Mouse (Mus musculus): ENCODE results near the gene Ptpn14. TPM values are rescaled to one million over a fixed set of nuclear protein-coding genes. Genes with fewer than 3 reads are reported as not detected.
"Not testable (repeated sequence)": the region's sequence is repeated elsewhere in the genome, so short reads cannot be mapped to it uniquely, and the experiment has no call there.

The Ptpn14 gene
- total RNA-seq (2021): 10 to 100 TPM; 11.2 to 11.9 TPM
- long read RNA-seq, full-length matches to known transcripts: 1 of 2 reads
- long read RNA-seq, partial matches to known transcripts: 0 of 2 reads
- long read RNA-seq, other reads (novel, unspliced or antisense): 1 of 2 reads

GRCm38 (mm10) chr1:189727884-189728783, at the start of gene Ptpn14:
Gene Ptpn14, plus strand, starts transcription at chr1:189728268.
- peak in 1 of 2 experiments; percentile 26 for DNase-seq (ENCODE audit: low spot score in 2 of 2)

- DNase-seq (ENCODE audit: low spot score in 2 of 2): peak in 1 of 2 experiments; percentile 34
Observed at GRCm38 (mm10) chr1:189679555-189679954, 48.5 kb upstream of the Ptpn14 start.

- DNase-seq (ENCODE audit: low spot score in 2 of 2): no peak
Observed at GRCm38 (mm10) chr1:189684786-189685415, 43.2 kb upstream of the Ptpn14 start.

- DNase-seq (ENCODE audit: low spot score in 2 of 2): no peak
Observed at GRCm38 (mm10) chr1:189686025-189686424, 42.0 kb upstream of the Ptpn14 start.

- DNase-seq (ENCODE audit: low spot score in 2 of 2): peak; percentile 97
Observed at GRCm38 (mm10) chr1:189687654-189688387, 40.2 kb upstream of the Ptpn14 start, which contains the start of gene Cenpf. Gene Cenpf, minus strand, starts transcription at chr1:189688086.

GRCm38 (mm10) chr1:189688388-189688750, 39.7 kb upstream of the Ptpn14 start:
- DNase-seq (ENCODE audit: low spot score in 2 of 2): no peak

- DNase-seq (ENCODE audit: low spot score in 2 of 2): no peak
Observed at GRCm38 (mm10) chr1:189689050-189689833, 38.8 kb upstream of the Ptpn14 start.

GRCm38 (mm10) chr1:189692442-189692841, 35.6 kb upstream of the Ptpn14 start:
- not testable (repeated sequence) for DNase-seq (ENCODE audit: low spot score in 2 of 2)

GRCm38 (mm10) chr1:189694391-189694790, 33.7 kb upstream of the Ptpn14 start:
- no peak for DNase-seq (ENCODE audit: low spot score in 2 of 2)

GRCm38 (mm10) chr1:189695321-189695720, 32.7 kb upstream of the Ptpn14 start:
- DNase-seq (ENCODE audit: low spot score in 2 of 2): no peak

- no peak for DNase-seq (ENCODE audit: low spot score in 2 of 2)
Observed at GRCm38 (mm10) chr1:189698416-189698815, 29.7 kb upstream of the Ptpn14 start.

- no peak for DNase-seq (ENCODE audit: low spot score in 2 of 2)
Observed at GRCm38 (mm10) chr1:189700186-189700585, 27.9 kb upstream of the Ptpn14 start.

GRCm38 (mm10) chr1:189700990-189701389, 27.1 kb upstream of the Ptpn14 start:
- DNase-seq (ENCODE audit: low spot score in 2 of 2): peak; percentile 46 to 78

GRCm38 (mm10) chr1:189703156-189703555, 24.9 kb upstream of the Ptpn14 start:
- DNase-seq (ENCODE audit: low spot score in 2 of 2): no peak

- no peak for DNase-seq (ENCODE audit: low spot score in 2 of 2)
Observed at GRCm38 (mm10) chr1:189703591-189703990, 24.5 kb upstream of the Ptpn14 start.

GRCm38 (mm10) chr1:189706040-189706645, 21.9 kb upstream of the Ptpn14 start:
- DNase-seq (ENCODE audit: low spot score in 2 of 2): no peak

- DNase-seq (ENCODE audit: low spot score in 2 of 2): no peak
Observed at GRCm38 (mm10) chr1:189707014-189707413, 21.1 kb upstream of the Ptpn14 start.

GRCm38 (mm10) chr1:189707419-189707818, 20.6 kb upstream of the Ptpn14 start:
- no peak for DNase-seq (ENCODE audit: low spot score in 2 of 2)

- no peak for DNase-seq (ENCODE audit: low spot score in 2 of 2)
Observed at GRCm38 (mm10) chr1:189709001-189709400, 19.1 kb upstream of the Ptpn14 start.
